Mouse (Mus musculus) cerebellum, adult 11-12 months (tissue): ENCODE data around the gene Olfr988.
"Not testable (repeated sequence)": the region's sequence is repeated elsewhere in the genome, so short reads cannot be mapped to it uniquely, and the experiment has no call there.

Experiments
- DNase-seq: peaks from one replicate; pipeline ENCODE4 v3.0.0; 2022

The Olfr988 gene

GRCm38 (mm10) chr2:85363127-85363526, at the start of gene Olfr988:
Gene Olfr988, minus strand, starts transcription at chr2:85363227.
- not testable (repeated sequence) for DNase-seq

DNA sequence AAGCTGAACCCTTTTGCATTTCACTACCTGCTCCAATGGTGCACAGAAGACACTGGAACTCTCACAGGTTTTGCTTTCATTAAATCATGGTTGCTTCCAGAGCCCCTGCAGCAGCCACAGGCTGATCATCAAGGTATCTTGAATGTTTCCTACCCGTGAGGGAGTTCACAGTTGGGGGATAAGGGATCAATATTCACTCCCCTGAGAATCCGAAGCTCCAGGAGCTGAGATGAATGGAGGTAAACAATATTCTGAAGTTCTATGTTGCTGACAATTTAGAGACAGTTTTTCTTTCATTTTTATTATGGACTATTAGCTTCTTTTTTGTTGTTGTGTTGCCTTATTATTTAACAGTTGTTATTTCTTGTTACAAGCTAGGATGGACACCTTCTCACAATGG, 46.3 kb upstream of the Olfr988 start, which contains the start of gene Olfr992:
Gene Olfr992 (minus strand): TSS at position 101 of the 400 bp plus-strand sequence.
- DNase-seq = no peak

GRCm38 (mm10) chr2:85339972-85340371, 23.1 kb downstream of the Olfr988 start:
- no peak for DNase-seq

DNA sequence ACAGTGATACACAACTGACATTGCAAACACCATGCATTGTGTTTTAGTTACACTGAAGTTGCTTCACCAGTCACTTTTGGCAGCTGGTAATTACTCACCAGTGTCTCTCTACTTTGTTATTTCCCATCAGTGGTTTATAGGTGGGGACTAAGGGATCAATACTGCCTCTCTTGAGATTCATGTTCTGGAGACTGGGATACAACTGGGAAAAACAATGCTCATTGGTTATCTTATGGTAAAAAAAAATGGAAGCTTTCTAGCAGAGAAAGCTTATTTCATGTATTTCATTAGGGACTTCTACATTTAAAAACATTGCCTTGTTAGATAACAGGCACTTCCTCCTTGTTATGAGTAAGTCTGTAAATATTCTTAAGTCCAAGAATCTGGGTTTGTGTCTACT, 23.8 kb downstream of the Olfr988 start, which contains the start of gene Olfr987:
Gene Olfr987 (minus strand): TSS at position 101 of the 400 bp plus-strand sequence.
- DNase-seq = not testable (repeated sequence)

GRCm38 (mm10) chr2:85319106-85319505, 43.9 kb downstream of the Olfr988 start:
- DNase-seq = no peak
